Mouse (Mus musculus) embryonic stem cell, embryonic (primary cell): ENCODE measurements around the gene Golt1b.

ENCODE experiments used
- CTCF ChIA-PET, 4 experiments: fragments of 300-600 bp in 2 of 4; fragments of 350-600 bp in 2 of 4; sonication (Branson Sonifier 250); formaldehyde crosslinking; loops; one replicate each; lab custom pipeline; 2022; ENCODE audit warnings: inconsistent platforms in 2 of 4; lab: Charles Lee
- POLR2A ChIA-PET, 4 experiments: fragments of 300-600 bp in 2 of 4; fragments of 350-600 bp in 2 of 4; sonication (Branson Sonifier 250); formaldehyde crosslinking; loops; one replicate each; lab custom pipeline; 2022; ENCODE audit warnings: antibody characterized with exemption in 4 of 4, inconsistent platforms in 1 of 4; lab: Charles Lee

Golt1b gene

GRCm38 (mm10) chr6:142377081-142377480 is 9.9 kb upstream of the Golt1b start:
- ChIA-PET POLR2A (no interaction called here), CTCF (no interaction called here)

- CTCF ChIA-PET: no interaction called here
- POLR2A ChIA-PET: interaction anchor here in 1 of 4 experiments (1.1 kb wide), 1 partner anchor 14 kb away, joined by 3 read pairs; no protein-coding TSS in a partner anchor
These were observed 8.3 kb upstream of the Golt1b start for GRCm38 (mm10) chr6:142378576-142379330.

GRCm38 (mm10) chr6:142379961-142380360 is 7.1 kb upstream of the Golt1b start:
- POLR2A ChIA-PET: no interaction called here
- CTCF ChIA-PET: no interaction called here

GRCm38 (mm10) chr6:142381615-142382014 is 5.4 kb upstream of the Golt1b start:
- ChIA-PET POLR2A (interaction anchor here in 1 of 4 experiments (1.0 to 1.2 kb wide), 2 partner anchors 9 to 23 kb away, joined by 3 to 6 read pairs; no protein-coding TSS in a partner anchor), CTCF (no interaction called here)

GRCm38 (mm10) chr6:142384521-142384920 is 2.5 kb upstream of the Golt1b start:
- CTCF ChIA-PET: no interaction called here
- POLR2A ChIA-PET: no interaction called here

GRCm38 (mm10) chr6:142386285-142387010 is 573 bp upstream of the Golt1b start:
- ChIA-PET POLR2A (interaction anchor here in 1 of 4 experiments (0.6 kb wide), 1 partner anchor 517 kb away, joined by 6 read pairs; no protein-coding TSS in a partner anchor), CTCF (no interaction called here)

GRCm38 (mm10) chr6:142387755-142388271 is 792 bp downstream of the Golt1b start:
- CTCF ChIA-PET: no interaction called here
- POLR2A ChIA-PET: interaction anchor here in 1 of 4 experiments (0.5 to 1.2 kb wide), 2 partner anchors 20 to 43 kb away, joined by 3 to 4 read pairs; no protein-coding TSS in a partner anchor

- ChIA-PET POLR2A (interaction anchor here in 1 of 4 experiments (1.2 kb wide), 1 partner anchor 16 kb away, joined by 3 read pairs; no protein-coding TSS in a partner anchor), CTCF (interaction anchor here in 2 of 4 experiments (0.6 to 1.0 kb wide), 3 partner anchors 67 to 724 kb away, joined by 3 to 5 read pairs (median 3); no protein-coding TSS in a partner anchor)
These were observed 2.1 kb downstream of the Golt1b start for GRCm38 (mm10) chr6:142389101-142389500.

GRCm38 (mm10) chr6:142392312-142392711 is 5.3 kb downstream of the Golt1b start:
- ChIA-PET CTCF (no interaction called here), POLR2A (interaction anchor here in 2 of 4 experiments (0.6 to 0.9 kb wide), 4 partner anchors 14 to 120 kb away, joined by 3 to 5 read pairs (median 3); no protein-coding TSS in a partner anchor)

- CTCF ChIA-PET: no interaction called here
- POLR2A ChIA-PET: interaction anchor here in 2 of 4 experiments (0.9 to 1.0 kb wide), 2 partner anchors 10 to 24 kb away, joined by 3 read pairs; no protein-coding TSS in a partner anchor
These were observed 7.6 kb downstream of the Golt1b start for GRCm38 (mm10) chr6:142394669-142395068.

GRCm38 (mm10) chr6:142395756-142396155 is 8.7 kb downstream of the Golt1b start:
- CTCF ChIA-PET: no interaction called here
- POLR2A ChIA-PET: no interaction called here

GRCm38 (mm10) chr6:142411140-142411539 is 24.1 kb downstream of the Golt1b start:
- ChIA-PET CTCF (no interaction called here), POLR2A (no interaction called here)

- ChIA-PET POLR2A (interaction anchor here in 2 of 4 experiments (0.6 to 1.2 kb wide), 4 partner anchors 10 to 1810 kb away, joined by 3 to 5 read pairs (median 4); no protein-coding TSS in a partner anchor), CTCF (no interaction called here)
These were observed 26.0 kb downstream of the Golt1b start, which contains the start of gene Spx for GRCm38 (mm10) chr6:142412906-142413491. Spx (plus strand) TSS chr6:142413441.

- POLR2A ChIA-PET: interaction anchor here in 2 of 4 experiments (0.6 to 1.2 kb wide), 2 partner anchors 94 to 95 kb away, joined by 3 read pairs; partner anchors contain the start of gene Ldhb (in 1 of the 2)
- CTCF ChIA-PET: interaction anchor here in 1 of 4 experiments (0.6 kb wide), 1 partner anchor 564 kb away, joined by 8 read pairs; no protein-coding TSS in a partner anchor
These were observed 26.8 kb downstream of the Golt1b start for GRCm38 (mm10) chr6:142413845-142414244.

- ChIA-PET POLR2A (interaction anchor here in 3 of 4 experiments (0.6 to 1.2 kb wide), 6 partner anchors 10 to 1527 kb away, joined by 3 to 10 read pairs (median 3); no protein-coding TSS in a partner anchor), CTCF (interaction anchor here in 3 of 4 experiments (0.6 to 1.2 kb wide), 3 partner anchors 71 to 340 kb away, joined by 3 to 10 read pairs (median 8); no protein-coding TSS in a partner anchor)
These were observed 27.6 kb downstream of the Golt1b start for GRCm38 (mm10) chr6:142414597-142414996.

GRCm38 (mm10) chr6:142424976-142425375 is 38.0 kb downstream of the Golt1b start:
- POLR2A ChIA-PET: no interaction called here
- CTCF ChIA-PET: no interaction called here

- CTCF ChIA-PET: no interaction called here
- POLR2A ChIA-PET: no interaction called here
These were observed 42.1 kb downstream of the Golt1b start for GRCm38 (mm10) chr6:142429072-142429471.

- CTCF ChIA-PET: interaction anchor here in 1 of 4 experiments (0.6 kb wide), 1 partner anchor 117 kb away, joined by 3 read pairs; no protein-coding TSS in a partner anchor
- POLR2A ChIA-PET: interaction anchor here in 1 of 4 experiments (0.6 kb wide), 1 partner anchor 163 kb away, joined by 4 read pairs; no protein-coding TSS in a partner anchor
These were observed 64.4 kb downstream of the Golt1b start for GRCm38 (mm10) chr6:142451381-142451780.
